ENCODE assay signal across 8 mouse cellular contexts in genomic region chr9:56928041-56928811, GRCm38 (mm10). TPM values are rescaled to one million over a fixed set of nuclear protein-coding genes. Genes with fewer than 3 reads are reported as not detected.
A peak's percentile ranks its signal among the peaks of the same experiment; 100 is the strongest.
DNase-seq lines count a peak whose midpoint lies in the region; ATAC-seq and TF ChIP-seq lines count a peak whose summit lies in the region.

TSS of gene Snx33 (minus strand) at chr9:56928371.

- H3K4me3 ChIP-seq in bone marrow macrophage, adult 2 months (ENCODE audit: insufficient read depth, low read length), result peak within 1 kb of the TSS; percentile 90
- peak within 1 kb of the TSS; percentile 79 for H3K4me3 ChIP-seq in heart, embryonic 10.5 days
- H3K4me3 ChIP-seq in kidney, embryonic 15.5 days (replicated peaks), result peak within 1 kb of the TSS; percentile 77

- WGBS in heart, embryonic 10.5 days, result under 1% methylated on average over 50 of the region's 50 CpGs
- WGBS in kidney, embryonic 15.5 days, result under 1% methylated on average over 50 of the region's 50 CpGs

- no peaks in the 10 kb centered on the region for H3K9me3 ChIP-seq in heart, embryonic 10.5 days
- no peaks in the 10 kb centered on the region for H3K9me3 ChIP-seq in kidney, embryonic 15.5 days (replicated peaks)

- H3K36me3 ChIP-seq in heart, embryonic 10.5 days, result peaks cover 7% of the 10 kb centered on the region; the same call in 1 of the 2 replicates
- H3K36me3 ChIP-seq in kidney, embryonic 15.5 days, result peaks cover 9% of the 10 kb centered on the region; the same call in 1 of the 2 replicates

- peak; percentile 81 for ATAC-seq in erythroblast, adult 5-6 weeks (replicated peaks; ENCODE audit: low FRiP score, poor library complexity, severe bottlenecking)
- peak; percentile 87 for ATAC-seq in kidney, embryonic 15.5 days (replicated peaks; ENCODE audit: low FRiP score)

- H3K9ac ChIP-seq in kidney, embryonic 15.5 days, result peak within 1 kb of the TSS; percentile 80

- peaks cover 30% of the 10 kb centered on the region for H3K4me1 ChIP-seq in bone marrow macrophage, adult 2 months (ENCODE audit: control insufficient read depth, insufficient read depth, low read length)
- H3K4me1 ChIP-seq in heart, embryonic 10.5 days, result peaks cover 51% of the 10 kb centered on the region
- H3K4me1 ChIP-seq in kidney, embryonic 15.5 days, result peaks cover 49% of the 10 kb centered on the region

- peak; percentile 23; the same call in 1 of the 2 replicates for TF ChIP-seq CTCF in bone marrow macrophage, adult 2 months (IDR thresholded peaks at IDR 0.05; ENCODE audit: low read depth, low read length)

- H3K27me3 ChIP-seq in heart, embryonic 10.5 days (ENCODE audit: insufficient read depth, poor library complexity, severe bottlenecking), result no peaks in the 10 kb centered on the region
- peaks cover 8% of the 10 kb centered on the region; the same call in 1 of the 2 replicates for H3K27me3 ChIP-seq in kidney, embryonic 15.5 days

- H3K27ac ChIP-seq in bone marrow macrophage, adult 2 months (ENCODE audit: insufficient read depth, low read depth, low read length), result peak within 1 kb of the TSS; percentile 71
- H3K27ac ChIP-seq in heart, embryonic 10.5 days, result peak within 1 kb of the TSS; percentile 94
- H3K27ac ChIP-seq in kidney, embryonic 15.5 days, result peak within 1 kb of the TSS; percentile 98

- H3K4me2 ChIP-seq in kidney, embryonic 15.5 days, result peak within 1 kb of the TSS; percentile 93

- DNase-seq in A20 (ENCODE audit: low read depth, low spot score), result peak; percentile 88
- DNase-seq in heart, embryonic 10.5 days (ENCODE audit: low spot score), result peak; percentile 96
- DNase-seq in liver, result peak; percentile 86
- peak; percentile 20 to 69 for DNase-seq in monocyte, adult 2 months (ENCODE audit: low read depth in 1 of 2, low spot score in 2 of 2)
- DNase-seq in spleen, postnatal 14 days (ENCODE audit: low spot score in 2 of 2), result peak; percentile 65 to 75

- no peak for TF ChIP-seq POLR2A in bone marrow macrophage, adult 2 months (IDR thresholded peaks at IDR 0.05; ENCODE audit: borderline replicate concordance, low read depth, low read length)

RNA-seq across cellular contexts. Expression of gene Snx33, which starts in this region (rescaled TPM):
- 10.8 and 12.5 TPM in 2 replicates for polyA plus RNA-seq in bone marrow macrophage, adult 2 months (2012; ENCODE audit: insufficient read depth, insufficient read length, missing spikeins)
- total RNA-seq in erythroblast, adult 5-6 weeks (2015; ENCODE audit: low replicate concordance), result 0.38 and 1.3 TPM in 2 replicates
- total RNA-seq in erythroblast, adult 5-6 weeks (2017; ENCODE audit: low replicate concordance), result 0.17 and 0.56 TPM in 2 replicates
- polyA plus RNA-seq in heart, embryonic 10.5 days (2016; fragmentation: Nextera tagmentation; extraction: Ambion mirVana), result 8.0 and 8.1 TPM in 2 replicates
- polyA plus RNA-seq in kidney, embryonic 15.5 days (2015; fragmentation: Nextera tagmentation; extraction: Ambion mirVana), result 9.2 and 10.5 TPM in 2 replicates

Comparison
In these comparisons a context has a peak if more than half of its experiments do, and no peak if none do; other contexts are left out.
1. Peak in every context shown above with its lines: DNase-seq, ATAC-seq, H3K4me3 ChIP-seq and H3K27ac ChIP-seq.
2. DNase-seq: peak in every context shown above with its lines; median percentile 96 in heart, embryonic 10.5 days; 88 in A20; 86 in liver; 70 in spleen, postnatal 14 days; 44 in monocyte, adult 2 months.